Mouse (Mus musculus) MEL (cell line): ENCODE results near the gene Pbx3. TPM values are rescaled to one million over a fixed set of nuclear protein-coding genes. Genes with fewer than 3 reads are reported as not detected.

Experiments used
- DNase-seq: peaks from one replicate; pipeline ENCODE4 v3.0.0; 2011; ENCODE audit warnings: low read depth, low spot score
- H3K27ac ChIP-seq: 2 replicates; pipeline ENCODE4 v1.5.1; 2012; ENCODE audit warnings: low read depth, mild to moderate bottlenecking, control low read depth, low read length, moderate library complexity; ENCODE audit not compliant: control insufficient read depth
- H3K27me3 ChIP-seq, 2 experiments: fragments of 150-350 bp in 1 of 2; sonication (generic) in 1 of 2; 2 replicates each; pipeline ENCODE4 v1.6.1; 2012; ENCODE audit warnings: low read length in 2 of 2, mild to moderate bottlenecking in 2 of 2, improper control_type of control experiment in 1 of 2, moderate library complexity in 1 of 2; ENCODE audit not compliant: insufficient read depth in 2 of 2, control insufficient read depth in 1 of 2
- H3K36me3 ChIP-seq, 2 experiments: 2 replicates each; pipeline ENCODE4 v1.6.1; 2012 to 2014; ENCODE audit warnings: low read length in 2 of 2, improper control_type of control experiment in 1 of 2, inconsistent platforms in 1 of 2, mild to moderate bottlenecking in 1 of 2; ENCODE audit not compliant: insufficient read depth in 2 of 2, control insufficient read depth in 1 of 2
- H3K4me1 ChIP-seq, 2 experiments: fragments of 150-350 bp in 1 of 2; sonication (generic) in 1 of 2; 2 replicates each; pipeline ENCODE4 v1.6.1; 2012; ENCODE audit warnings: low read length in 2 of 2, improper control_type of control experiment in 1 of 2, mild to moderate bottlenecking in 1 of 2; ENCODE audit not compliant: insufficient read depth in 2 of 2, control insufficient read depth in 1 of 2
- H3K4me3 ChIP-seq, 2 experiments: fragments of 150-350 bp in 1 of 2; sonication (generic) in 1 of 2; 2 replicates each; pipeline ENCODE4 v1.5.1; 2012; ENCODE audit warnings: low read depth in 2 of 2, low read length in 2 of 2, mild to moderate bottlenecking in 2 of 2, moderate library complexity in 2 of 2, control low read depth in 1 of 2, improper control_type of control experiment in 1 of 2; ENCODE audit not compliant: control insufficient read depth in 1 of 2, insufficient read depth in 1 of 2
- H3K79me2 ChIP-seq: 2 replicates; pipeline ENCODE4 v1.6.1; 2012; ENCODE audit warnings: mild to moderate bottlenecking, low read length, moderate library complexity; ENCODE audit not compliant: control insufficient read depth, poor library complexity, insufficient read depth
- H3K9ac ChIP-seq: 2 replicates; pipeline ENCODE4 v1.6.1; 2012; ENCODE audit warnings: low read depth, mild to moderate bottlenecking, control low read depth, low read length, moderate library complexity; ENCODE audit not compliant: control insufficient read depth, poor library complexity, severe bottlenecking
- H3K9me3 ChIP-seq: fragments of 150-350 bp; sonication (generic); replicated peaks from 2 replicates; pipeline ENCODE4 v1.6.1; 2012; ENCODE audit warnings: mild to moderate bottlenecking, low read length, improper control_type of control experiment, moderate library complexity; ENCODE audit not compliant: insufficient read depth
- CHD2 ChIP-seq: IDR thresholded peaks from 2 replicates; pipeline ENCODE4 v1.6.1; 2011; ENCODE audit warnings: low read length, improper control_type of control experiment
- ELF1 ChIP-seq: IDR thresholded peaks from 2 replicates; pipeline ENCODE4 v1.6.1; 2014; ENCODE audit warnings: low read depth, mild to moderate bottlenecking, inconsistent platforms, low read length, improper control_type of control experiment, moderate library complexity
- ETS1 ChIP-seq: IDR thresholded peaks from 2 replicates; pipeline ENCODE4 v1.6.1; 2012; ENCODE audit warnings: low read depth, mild to moderate bottlenecking, inconsistent platforms, low read length, improper control_type of control experiment, moderate library complexity
- GABPA ChIP-seq: IDR thresholded peaks from 2 replicates; pipeline ENCODE4 v1.6.1; 2012; ENCODE audit warnings: low read depth, mild to moderate bottlenecking, inconsistent platforms, low read length, improper control_type of control experiment, moderate library complexity
- GATA1 ChIP-seq: IDR thresholded peaks from 2 replicates; pipeline ENCODE4 v1.6.1; 2011; ENCODE audit warnings: low read depth, low read length, improper control_type of control experiment
- KAT2A ChIP-seq: conservative IDR thresholded peaks from 2 replicates; pipeline ENCODE4 v1.6.1; 2012; ENCODE audit warnings: low read depth, low read length, improper control_type of control experiment, inconsistent platforms
- MAFK ChIP-seq: IDR thresholded peaks from 2 replicates; pipeline ENCODE4 v1.6.1; 2011; ENCODE audit warnings: low read depth, mild to moderate bottlenecking, low read length, improper control_type of control experiment, borderline replicate concordance
- MAX ChIP-seq: IDR thresholded peaks from 2 replicates; pipeline ENCODE4 v1.6.1; 2011; ENCODE audit warnings: low read length, improper control_type of control experiment
- MAZ ChIP-seq: IDR thresholded peaks from 2 replicates; pipeline ENCODE4 v1.6.1; 2012; ENCODE audit warnings: low read depth, mild to moderate bottlenecking, inconsistent platforms, low read length, improper control_type of control experiment
- MEF2A ChIP-seq: IDR thresholded peaks from 2 replicates; pipeline ENCODE4 v1.6.1; 2014; ENCODE audit warnings: low read depth, mild to moderate bottlenecking, inconsistent platforms, low read length, improper control_type of control experiment; ENCODE audit not compliant: poor library complexity, insufficient replicate concordance, severe bottlenecking; ENCODE audit errors: extremely low read depth
- MXI1 ChIP-seq: IDR thresholded peaks from 2 replicates; pipeline ENCODE4 v1.6.1; 2011; ENCODE audit warnings: mild to moderate bottlenecking, low read depth, low read length, improper control_type of control experiment
- MYB ChIP-seq: IDR thresholded peaks from 2 replicates; pipeline ENCODE4 v1.6.1; 2011; ENCODE audit warnings: mild to moderate bottlenecking, low read depth, low read length, improper control_type of control experiment
- MYC ChIP-seq: IDR thresholded peaks from 2 replicates; pipeline ENCODE4 v1.6.1; 2011; ENCODE audit warnings: low read depth, mild to moderate bottlenecking, low read length, improper control_type of control experiment, moderate library complexity
- NELFE ChIP-seq: IDR thresholded peaks from 2 replicates; pipeline ENCODE4 v1.6.1; 2011; ENCODE audit warnings: low read depth, low read length, improper control_type of control experiment
- NRF1 ChIP-seq: IDR thresholded peaks from 2 replicates; pipeline ENCODE4 v1.6.1; 2014; ENCODE audit warnings: low read depth, mild to moderate bottlenecking, inconsistent platforms, low read length, improper control_type of control experiment, moderate library complexity; ENCODE audit not compliant: poor library complexity, insufficient read depth, severe bottlenecking
- POLR2AphosphoS2 ChIP-seq: IDR thresholded peaks from 2 replicates; pipeline ENCODE4 v1.6.1; 2011; ENCODE audit warnings: low read length, improper control_type of control experiment
- POLR2AphosphoS5 ChIP-seq: IDR thresholded peaks from 2 replicates; pipeline ENCODE4 v1.6.1; 2012; ENCODE audit warnings: low read depth, borderline replicate concordance, mild to moderate bottlenecking, inconsistent platforms, low read length, moderate library complexity, mixed read lengths
- RCOR1 ChIP-seq: IDR thresholded peaks from 2 replicates; pipeline ENCODE4 v1.6.1; 2012; ENCODE audit warnings: low read depth, mild to moderate bottlenecking, inconsistent platforms, low read length, improper control_type of control experiment
- TAL1 ChIP-seq: IDR thresholded peaks from 2 replicates; pipeline ENCODE4 v1.6.1; 2012; ENCODE audit warnings: mild to moderate bottlenecking, inconsistent platforms, low read length, moderate library complexity, mixed read lengths
- ZKSCAN1 ChIP-seq: IDR thresholded peaks from 2 replicates; pipeline ENCODE4 v1.6.1; 2012; ENCODE audit warnings: low read depth, mild to moderate bottlenecking, inconsistent platforms, low read length, improper control_type of control experiment, moderate library complexity
- ZMIZ1 ChIP-seq: IDR thresholded peaks from 2 replicates; pipeline ENCODE4 v1.6.1; 2012; ENCODE audit warnings: low read depth, mild to moderate bottlenecking, inconsistent platforms, low read length, improper control_type of control experiment, moderate library complexity
- polyA plus RNA-seq, 2 experiments: library from polyadenylated mRNA; stranded (reverse) in 1 of 2; unstranded in 1 of 2; fragments of >175 nt in 1 of 2; fragments of >200 nt in 1 of 2; gene quantifications; 2 replicates each; pipeline versions ENCODE4 v1.2.1 to v1.2.4; 2012; ENCODE audit warnings: low replicate concordance in 2 of 2, low read depth in 1 of 2; ENCODE audit not compliant: insufficient read length in 2 of 2, insufficient read depth in 1 of 2, missing spikeins in 1 of 2
- total RNA-seq: library from RNA; depleted of rRNA; stranded (reverse); fragments of 300-350 nt; gene quantifications from 2 replicates; pipeline ENCODE4 v1.2.3, GENCODE M21; 2012

Gene Pbx3
- total and polyA plus RNA-seq, 3 experiments: 10.1 to 22.4 TPM; not detected in 1

DNA sequence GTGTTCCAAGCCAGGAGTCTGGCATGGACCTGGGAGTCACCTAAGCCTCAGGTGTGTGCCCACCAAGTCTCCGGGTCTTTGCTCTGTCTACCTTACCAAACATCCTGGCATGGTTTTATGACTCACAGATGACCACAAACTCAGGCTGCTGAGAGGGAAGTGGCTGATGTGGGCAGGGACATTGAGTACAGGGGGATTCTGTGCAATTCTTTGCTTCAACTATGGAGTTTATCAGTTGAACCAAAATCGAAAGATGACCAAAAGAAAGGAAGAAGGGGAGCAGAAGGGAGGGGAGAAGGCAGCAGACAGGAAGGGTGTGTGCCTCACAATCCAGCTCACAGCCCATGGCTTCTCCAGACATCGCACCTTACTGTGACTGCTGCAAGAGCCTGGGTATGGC, 210.5 kb downstream of the Pbx3 start:
- no peaks in the 10 kb centered on the region for H3K79me2 ChIP-seq
- H3K27ac ChIP-seq: no peak overlapping the region
- no peak for DNase-seq
- no peaks in the 10 kb centered on the region for H3K36me3 ChIP-seq
- no peaks in the 10 kb centered on the region for H3K4me1 ChIP-seq
- no peak overlapping the region for H3K4me3 ChIP-seq
- TF ChIP-seq MAX: no peak
- no peak for TF ChIP-seq MEF2A
- TF ChIP-seq RCOR1: no peak
- no peak for TF ChIP-seq TAL1
- TF ChIP-seq NELFE: no peak
- TF ChIP-seq MYB: no peak
- no peak for TF ChIP-seq ZMIZ1
- no peak for TF ChIP-seq ETS1
- no peak for TF ChIP-seq POLR2AphosphoS2
- TF ChIP-seq ZKSCAN1: no peak
- TF ChIP-seq MAFK: no peak
- no peak for TF ChIP-seq POLR2AphosphoS5
- no peak for TF ChIP-seq MYC
- no peak for TF ChIP-seq CHD2
- TF ChIP-seq GABPA: no peak
- no peak overlapping the region for H3K9ac ChIP-seq
- H3K27me3 ChIP-seq: peaks cover 0 to 2% of the 10 kb centered on the region in 2 experiments; a peak in 1 of 4 replicates
- no peaks in the 10 kb centered on the region for H3K9me3 ChIP-seq

DNA sequence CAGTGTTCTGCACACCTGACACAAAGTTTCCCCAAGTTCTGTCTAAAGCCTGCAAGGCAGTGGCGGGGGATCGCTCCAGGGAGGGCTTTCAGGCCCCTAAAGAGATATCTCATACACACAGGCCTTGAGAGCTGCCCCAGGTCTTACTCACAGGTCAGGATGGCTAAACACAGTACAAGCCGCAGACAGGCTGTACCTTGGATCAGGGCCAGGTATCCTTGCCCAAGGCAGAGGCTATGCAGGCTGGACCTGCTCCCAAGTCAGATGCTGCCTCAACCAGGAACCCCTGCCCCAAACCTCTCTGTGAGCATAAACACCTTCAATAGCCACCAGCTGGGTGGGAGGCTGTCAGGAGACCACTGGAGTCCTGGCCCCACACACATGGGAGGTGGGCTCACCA, 215.2 kb downstream of the Pbx3 start:
- TF ChIP-seq MXI1 (no peak), ZKSCAN1 (no peak), MAZ (no peak), ELF1 (no peak), ETS1 (no peak), NRF1 (no peak), CHD2 (no peak), MYC (no peak), GATA1 (no peak), RCOR1 (no peak), KAT2A (no peak)
- Histone ChIP-seq H3K9me3 (no peaks in the 10 kb centered on the region), H3K4me3 (no peak overlapping the region), H3K79me2 (no peaks in the 10 kb centered on the region), H3K36me3 (no peaks in the 10 kb centered on the region), H3K27ac (no peak overlapping the region), H3K9ac (no peak overlapping the region), H3K27me3 (peaks cover 0 to 8% of the 10 kb centered on the region in 2 experiments; a peak in 1 of 4 replicates), H3K4me1 (no peaks in the 10 kb centered on the region)
- DNase-seq: no peak
